Mouse (Mus musculus): ENCODE measurements around the gene Zfp821.

GRCm38 (mm10) chr8:109692443-109693145 is 12.8 kb upstream of the Zfp821 start:
- TF ChIP-seq CTCF (IDR thresholded peaks at IDR 0.05) = no peak
- TF ChIP-seq EP300 (IDR thresholded peaks at IDR 0.05) = no peak

Data from lung, postnatal 0 days (tissue).